Mouse (Mus musculus): ENCODE measurements at regions not wholly inside any gene's neighbourhood (a gene's known extent, or its start where the extent isn't known, plus 50 kb on each side); places are given as distances from the start of the nearest gene placed in this dataset.

GRCm38 (mm10) chr16:50533881-50534280, 57.1 kb downstream of the Ccdc54 start:
- intact Hi-C loops (cut with DNase I) = no loop called here

GRCm38 (mm10) chr16:50529511-50530416, 61.2 kb downstream of the Ccdc54 start:
- intact Hi-C loops (cut with DNase I) = loop anchor here (2.0 to 10.0 kb wide), 3 partner anchors 97 to 208 kb away; partner anchors contain the start of gene Bbx

- intact Hi-C loops (cut with DNase I) = loop anchor here (2.0 to 10.0 kb wide), 3 partner anchors 96 to 208 kb away; partner anchors contain the start of gene Bbx
Measured at GRCm38 (mm10) chr16:50528677-50529510, 62.1 kb downstream of the Ccdc54 start.

- intact Hi-C loops (cut with DNase I) = loop anchor here (2.0 to 10.0 kb wide), 3 partner anchors 96 to 209 kb away; partner anchors contain the start of gene Bbx
Measured at GRCm38 (mm10) chr16:50528355-50528676, 62.6 kb downstream of the Ccdc54 start.

GRCm38 (mm10) chr16:50526930-50527329, 64.0 kb downstream of the Ccdc54 start:
- intact Hi-C loops (cut with DNase I) = loop anchor here (5.0 to 10.0 kb wide), 2 partner anchors 142 to 210 kb away; no protein-coding TSS in a partner anchor

- intact Hi-C loops (cut with DNase I) = loop anchor here (5.0 to 10.0 kb wide), 2 partner anchors 141 to 211 kb away; no protein-coding TSS in a partner anchor
Measured at GRCm38 (mm10) chr16:50525934-50526366, 65.0 kb downstream of the Ccdc54 start.

GRCm38 (mm10) chr16:50525504-50525903, 65.5 kb downstream of the Ccdc54 start:
- intact Hi-C loops (cut with DNase I) = loop anchor here (5.0 to 10.0 kb wide), 2 partner anchors 141 to 212 kb away; no protein-coding TSS in a partner anchor

GRCm38 (mm10) chr16:50519610-50520009, 71.3 kb downstream of the Ccdc54 start:
- intact Hi-C loops (cut with DNase I) = loop anchor here (10.0 kb wide), 1 partner anchor 135 kb away; no protein-coding TSS in a partner anchor

GRCm38 (mm10) chr16:50516579-50516978, 74.4 kb downstream of the Ccdc54 start:
- intact Hi-C loops (cut with DNase I) = no loop called here

GRCm38 (mm10) chr16:50515039-50515438, 75.9 kb downstream of the Ccdc54 start:
- intact Hi-C loops (cut with DNase I) = no loop called here

GRCm38 (mm10) chr16:50512080-50512479, 78.9 kb downstream of the Ccdc54 start:
- intact Hi-C loops (cut with DNase I) = no loop called here

GRCm38 (mm10) chr16:50509529-50509895, 77.3 kb upstream of the Bbx start:
- intact Hi-C loops (cut with DNase I) = no loop called here

- intact Hi-C loops (cut with DNase I) = no loop called here
Measured at GRCm38 (mm10) chr16:50508673-50509528, 76.7 kb upstream of the Bbx start.

- intact Hi-C loops (cut with DNase I) = no loop called here
Measured at GRCm38 (mm10) chr16:50504619-50505018, 72.4 kb upstream of the Bbx start.

GRCm38 (mm10) chr16:50498909-50499308, 66.7 kb upstream of the Bbx start:
- intact Hi-C loops (cut with DNase I) = no loop called here

- intact Hi-C loops (cut with DNase I) = no loop called here
Measured at GRCm38 (mm10) chr16:50493662-50494061, 61.5 kb upstream of the Bbx start.

- intact Hi-C loops (cut with DNase I) = no loop called here
Measured at GRCm38 (mm10) chr16:50489244-50489643, 57.1 kb upstream of the Bbx start.

- intact Hi-C loops (cut with DNase I) = no loop called here
Measured at GRCm38 (mm10) chr16:50482360-50482786, 50.2 kb upstream of the Bbx start.

Data from adrenal gland (tissue).